Mouse (Mus musculus) stomach, postnatal 0 days (tissue): ENCODE results near the gene Ino80e.

Source experiments
- CTCF ChIP-seq: IDR thresholded peaks from 2 replicates; pipeline ENCODE4 v1.5.1; 2016; ENCODE audit warnings: antibody characterized with exemption, low read depth, mild to moderate bottlenecking, moderate library complexity
- EP300 ChIP-seq: optimal IDR thresholded peaks from 2 replicates; pipeline ENCODE3; 2016; ENCODE audit warnings: antibody characterized with exemption

DNA sequence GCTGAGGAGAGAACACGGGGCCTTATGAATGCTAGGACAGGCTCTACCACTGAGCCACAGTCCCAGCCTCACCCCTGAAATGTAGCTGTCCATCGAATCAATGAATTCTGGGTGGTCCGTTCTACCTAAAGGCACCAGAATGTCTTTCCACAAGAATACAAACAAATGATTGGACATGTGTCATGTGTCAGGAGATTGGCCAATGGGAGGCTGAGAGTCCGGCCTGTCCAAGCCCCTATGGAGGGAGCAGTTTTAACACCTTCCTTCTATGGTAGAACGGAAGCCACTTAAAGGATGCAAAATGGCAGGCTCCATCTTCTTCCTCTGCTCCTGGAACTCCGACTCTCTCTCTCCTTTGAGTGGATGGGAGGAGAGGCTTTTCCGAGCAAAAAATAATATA lies 44.6 kb downstream of the Ino80e start:
- TF ChIP-seq CTCF = no peak
- TF ChIP-seq EP300 = no peak
